Mouse (Mus musculus): ENCODE data around the gene Gbp3. TPM values are rescaled to one million over a fixed set of nuclear protein-coding genes. Genes with fewer than 3 reads are reported as not detected.
"Not testable (repeated sequence)": the region's sequence is repeated elsewhere in the genome, so short reads cannot be mapped to it uniquely, and the experiment has no call there.

The Gbp3 gene
- 5.3 and 9.2 TPM in 2 replicates for total RNA-seq (2021)
- long read RNA-seq, transcript Gbp3-202 (11 exons, 2,682 nt) = major isoform, 6 of 18 reads
- long read RNA-seq, partial matches to known transcripts = 0 of 18 reads
- long read RNA-seq, other reads (novel, unspliced or antisense) = 8 of 18 reads

- DNase-seq = peak; percentile 9
Measured at GRCm38 (mm10) chr3:142559632-142560228, at the start of gene Gbp3. Gene Gbp3 (plus strand): TSS chr3:142560026.

- no peak for DNase-seq
Measured at GRCm38 (mm10) chr3:142528116-142528515, 31.7 kb upstream of the Gbp3 start.

GRCm38 (mm10) chr3:142529597-142529996 lies 30.2 kb upstream of the Gbp3 start:
- DNase-seq = no peak

GRCm38 (mm10) chr3:142530087-142530953 lies 29.5 kb upstream of the Gbp3 start, which contains the start of gene Gbp7:
Gene Gbp7 (plus strand): TSS chr3:142530342.
- DNase-seq = peak; percentile 49

GRCm38 (mm10) chr3:142531595-142531994 lies 28.2 kb upstream of the Gbp3 start:
- no peak for DNase-seq

- no peak for DNase-seq
Measured at GRCm38 (mm10) chr3:142533185-142533584, 26.6 kb upstream of the Gbp3 start.

- no peak for DNase-seq
Measured at GRCm38 (mm10) chr3:142535667-142536066, 24.2 kb upstream of the Gbp3 start.

- DNase-seq = peak; percentile 9
Measured at GRCm38 (mm10) chr3:142541391-142541790, 18.4 kb upstream of the Gbp3 start.

GRCm38 (mm10) chr3:142542776-142543175 lies 17.1 kb upstream of the Gbp3 start:
- DNase-seq = not testable (repeated sequence)

- DNase-seq = no peak
Measured at GRCm38 (mm10) chr3:142546690-142547089, 13.1 kb upstream of the Gbp3 start.

GRCm38 (mm10) chr3:142550052-142550676 lies 9.7 kb upstream of the Gbp3 start:
- DNase-seq = no peak

- no peak for DNase-seq
Measured at GRCm38 (mm10) chr3:142554601-142555000, 5.2 kb upstream of the Gbp3 start.

GRCm38 (mm10) chr3:142555623-142556022 lies 4.2 kb upstream of the Gbp3 start:
- DNase-seq = no peak

GRCm38 (mm10) chr3:142560296-142560948 lies 596 bp downstream of the Gbp3 start:
- peak; percentile 90 for DNase-seq

- DNase-seq = no peak
Measured at GRCm38 (mm10) chr3:142561045-142561646, 1.3 kb downstream of the Gbp3 start.

- no peak for DNase-seq
Measured at GRCm38 (mm10) chr3:142561666-142562065, 1.8 kb downstream of the Gbp3 start.

GRCm38 (mm10) chr3:142567490-142567889 lies 7.7 kb downstream of the Gbp3 start:
- DNase-seq = not testable (repeated sequence)

- no peak for DNase-seq
Measured at GRCm38 (mm10) chr3:142570738-142571137, 10.9 kb downstream of the Gbp3 start.

- no peak for DNase-seq
Measured at GRCm38 (mm10) chr3:142577108-142577507, 17.3 kb downstream of the Gbp3 start.

- no peak for DNase-seq
Measured at GRCm38 (mm10) chr3:142578342-142578741, 18.5 kb downstream of the Gbp3 start.

- DNase-seq = no peak
Measured at GRCm38 (mm10) chr3:142583067-142583466, 23.2 kb downstream of the Gbp3 start.

GRCm38 (mm10) chr3:142587386-142587785 lies 27.6 kb downstream of the Gbp3 start:
- no peak for DNase-seq

Measured in adrenal gland, postnatal 25 days (tissue).